Mouse (Mus musculus): ENCODE results near the gene Gm11562. TPM values are rescaled to one million over a fixed set of nuclear protein-coding genes. Genes with fewer than 3 reads are reported as not detected.
"Not testable (repeated sequence)": the region's sequence is repeated elsewhere in the genome, so short reads cannot be mapped to it uniquely, and the experiment has no call there.

The Gm11562 gene
- total RNA-seq, 1 experiment from 2014 or later, result not detected

- ATAC-seq (replicated peaks in 1 of 2; ENCODE audit: insufficient read depth in 1 of 2, low FRiP score in 2 of 2, low TSS enrichment in 1 of 2, low read depth in 1 of 2, poor library complexity in 2 of 2, severe bottlenecking in 2 of 2), result no peak
Measured at GRCm38 (mm10) chr11:99609126-99609525, 11.1 kb downstream of the Gm11562 start.

DNA sequence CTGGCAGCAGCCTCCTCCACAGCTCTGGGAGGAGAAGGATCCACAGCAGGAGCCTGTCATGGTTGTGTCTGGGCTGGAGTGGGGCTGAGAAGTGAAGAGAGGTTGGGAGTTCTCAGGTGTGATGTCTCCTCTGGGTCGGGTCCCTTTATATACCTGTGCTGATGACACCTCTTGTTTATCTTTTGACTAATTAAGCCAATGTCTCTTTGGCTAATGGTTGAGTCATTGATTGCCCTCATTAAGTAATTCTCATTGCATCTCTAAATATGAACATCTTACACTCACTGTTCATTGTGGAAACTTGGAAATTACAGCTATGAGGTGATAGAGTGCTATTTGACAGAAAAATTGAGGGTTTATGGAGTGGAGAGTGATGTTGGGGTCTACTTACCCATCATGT lies 17.0 kb downstream of the Gm11562 start, which contains the start of gene Gm11938:
TSS of gene Gm11938 (minus strand) at position 101 of the 400 bp plus-strand sequence.
- not testable (repeated sequence) for ATAC-seq (replicated peaks in 1 of 2; ENCODE audit: insufficient read depth in 1 of 2, low FRiP score in 2 of 2, low TSS enrichment in 1 of 2, low read depth in 1 of 2, poor library complexity in 2 of 2, severe bottlenecking in 2 of 2)

GRCm38 (mm10) chr11:99597742-99598141 lies 22.5 kb downstream of the Gm11562 start, which contains the start of gene Krtap9-3:
TSS of gene Krtap9-3 (minus strand) at chr11:99598105.
- not testable (repeated sequence) for ATAC-seq (replicated peaks in 1 of 2; ENCODE audit: insufficient read depth in 1 of 2, low FRiP score in 2 of 2, low TSS enrichment in 1 of 2, low read depth in 1 of 2, poor library complexity in 2 of 2, severe bottlenecking in 2 of 2)

GRCm38 (mm10) chr11:99590981-99591380 lies 29.3 kb downstream of the Gm11562 start, which contains the start of gene Krtap1-3:
TSS of gene Krtap1-3 (minus strand) at chr11:99591339.
- no peak for ATAC-seq (replicated peaks in 1 of 2; ENCODE audit: insufficient read depth in 1 of 2, low FRiP score in 2 of 2, low TSS enrichment in 1 of 2, low read depth in 1 of 2, poor library complexity in 2 of 2, severe bottlenecking in 2 of 2)

DNA sequence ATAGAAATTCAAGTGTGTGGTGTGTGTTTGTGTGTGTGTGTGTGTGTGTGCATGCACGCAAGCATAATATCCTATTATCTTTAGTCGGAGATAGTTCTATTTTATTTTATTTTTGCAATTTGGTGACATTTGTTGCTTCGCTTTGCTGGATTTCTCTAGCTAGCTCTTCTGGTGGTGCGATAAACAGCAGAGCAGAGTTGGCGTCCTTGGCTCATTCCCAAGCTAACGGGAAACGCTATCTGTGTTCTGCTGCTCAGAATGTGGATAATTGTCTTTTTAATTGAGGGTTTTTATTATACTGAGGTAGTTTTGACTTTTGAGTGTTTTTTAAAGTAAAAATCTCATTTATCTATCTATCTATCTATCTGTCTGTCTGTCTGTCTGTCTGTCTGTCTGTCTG lies 35.1 kb downstream of the Gm11562 start:
- no peak for ATAC-seq (replicated peaks in 1 of 2; ENCODE audit: insufficient read depth in 1 of 2, low FRiP score in 2 of 2, low TSS enrichment in 1 of 2, low read depth in 1 of 2, poor library complexity in 2 of 2, severe bottlenecking in 2 of 2)

- ATAC-seq (replicated peaks in 1 of 2; ENCODE audit: insufficient read depth in 1 of 2, low FRiP score in 2 of 2, low TSS enrichment in 1 of 2, low read depth in 1 of 2, poor library complexity in 2 of 2, severe bottlenecking in 2 of 2), result no peak
Measured at GRCm38 (mm10) chr11:99583245-99583704, 37.0 kb downstream of the Gm11562 start, which contains the start of gene Krtap1-4. TSS of gene Krtap1-4 (minus strand) at chr11:99583654.

DNA sequence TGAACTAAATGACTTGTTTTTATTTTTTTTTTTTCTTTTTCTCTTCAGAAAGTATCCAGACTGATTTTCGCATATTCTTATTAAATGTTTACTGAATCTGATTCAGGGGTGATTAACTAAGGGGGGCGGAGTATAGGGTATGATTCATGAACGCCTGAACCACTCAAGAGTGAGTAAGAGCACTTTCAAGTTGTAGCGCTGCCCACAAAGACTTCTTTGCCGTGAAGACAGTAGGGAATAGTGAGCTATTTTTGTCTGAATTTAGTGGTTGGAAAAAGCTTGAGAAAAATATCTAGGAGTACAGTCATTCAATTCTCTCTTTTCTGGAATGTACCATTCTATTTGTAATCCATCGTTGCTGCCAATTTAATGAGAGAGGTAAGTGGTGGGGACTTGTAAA lies 38.7 kb downstream of the Gm11562 start:
- no peak for ATAC-seq (replicated peaks in 1 of 2; ENCODE audit: insufficient read depth in 1 of 2, low FRiP score in 2 of 2, low TSS enrichment in 1 of 2, low read depth in 1 of 2, poor library complexity in 2 of 2, severe bottlenecking in 2 of 2)

- ATAC-seq (replicated peaks in 1 of 2; ENCODE audit: insufficient read depth in 1 of 2, low FRiP score in 2 of 2, low TSS enrichment in 1 of 2, low read depth in 1 of 2, poor library complexity in 2 of 2, severe bottlenecking in 2 of 2), result no peak
Measured at GRCm38 (mm10) chr11:99581051-99581450, 39.2 kb downstream of the Gm11562 start.

GRCm38 (mm10) chr11:99580636-99581035 lies 39.6 kb downstream of the Gm11562 start, which contains the start of gene Krtap1-5:
TSS of gene Krtap1-5 (minus strand) at chr11:99581016.
- no peak for ATAC-seq (replicated peaks in 1 of 2; ENCODE audit: insufficient read depth in 1 of 2, low FRiP score in 2 of 2, low TSS enrichment in 1 of 2, low read depth in 1 of 2, poor library complexity in 2 of 2, severe bottlenecking in 2 of 2)

DNA sequence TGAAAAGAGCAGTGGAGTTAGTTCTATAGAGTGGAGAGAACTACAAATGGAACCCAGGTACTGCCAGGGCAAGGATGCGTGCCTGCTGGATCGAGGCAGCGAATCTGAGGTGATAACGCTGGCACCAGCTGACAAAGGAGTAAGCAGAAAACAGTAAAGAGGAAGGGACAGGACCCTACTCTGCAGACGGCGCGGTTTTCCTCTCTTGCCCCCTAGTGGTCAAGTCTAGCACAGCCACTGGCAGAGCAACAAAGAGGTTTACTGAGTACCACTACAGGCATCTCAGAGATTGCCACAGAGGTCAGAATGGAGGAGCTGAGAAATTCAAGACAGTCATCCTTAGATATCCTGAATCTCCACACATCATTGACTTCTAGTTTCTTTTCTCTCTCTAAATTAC lies 46.1 kb downstream of the Gm11562 start:
- ATAC-seq (replicated peaks in 1 of 2; ENCODE audit: insufficient read depth in 1 of 2, low FRiP score in 2 of 2, low TSS enrichment in 1 of 2, low read depth in 1 of 2, poor library complexity in 2 of 2, severe bottlenecking in 2 of 2), result peak; percentile 83 to 88

DNA sequence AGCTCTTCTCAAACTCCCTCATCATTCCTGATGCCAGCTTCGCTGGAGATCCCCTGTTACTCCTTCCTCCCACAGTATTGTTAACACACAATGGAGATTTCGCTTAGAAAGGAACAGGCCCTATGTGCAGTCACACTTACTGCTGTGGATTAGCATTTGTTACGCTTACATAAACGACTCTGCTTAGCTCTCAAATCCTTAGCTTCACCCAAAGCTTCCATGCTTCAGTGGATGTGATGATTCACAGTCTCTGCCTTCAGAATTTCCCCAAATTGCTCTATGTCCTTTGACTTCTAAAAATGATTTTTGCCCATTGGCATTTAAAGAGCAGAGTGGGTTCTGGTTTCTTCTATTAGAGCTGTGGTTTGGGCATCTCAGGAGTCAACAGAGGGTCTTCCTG lies 47.1 kb downstream of the Gm11562 start:
- no peak for ATAC-seq (replicated peaks in 1 of 2; ENCODE audit: insufficient read depth in 1 of 2, low FRiP score in 2 of 2, low TSS enrichment in 1 of 2, low read depth in 1 of 2, poor library complexity in 2 of 2, severe bottlenecking in 2 of 2)

Other genes with a start within 250 kb of the Gm11562 start
- not detected in 2 replicates for gene Krt28, start 245.5 kb downstream of the Gm11562 start, total RNA-seq (2017)
- gene Krt10, start 231.1 kb downstream of the Gm11562 start, total RNA-seq (2017), result not detected in 2 replicates
- gene Krt12, start 198.2 kb downstream of the Gm11562 start, total RNA-seq (2017), result not detected in 2 replicates
- gene Krt20, start 182.3 kb downstream of the Gm11562 start, total RNA-seq (2017), result not detected in 2 replicates
- gene Krt23, start 127.3 kb downstream of the Gm11562 start, total RNA-seq (2017), result not detected in 2 replicates
- gene Krt39, start 99.1 kb downstream of the Gm11562 start, total RNA-seq (2017), result not detected in 2 replicates
- gene Krt40, start 77.3 kb downstream of the Gm11562 start, total RNA-seq (2017), result not detected in 2 replicates
- gene Krtap3-3, start 69.6 kb downstream of the Gm11562 start, total RNA-seq (2017), result not detected in 2 replicates
- gene Krtap3-2, start 63.6 kb downstream of the Gm11562 start, total RNA-seq (2017), result not detected in 2 replicates
- not detected in 2 replicates for gene Gm11939, start 61.0 kb downstream of the Gm11562 start, total RNA-seq (2017)
- gene Krtap3-1, start 53.8 kb downstream of the Gm11562 start, total RNA-seq (2017), result not detected in 2 replicates
- not detected in 2 replicates for gene Krtap1-5, start 39.4 kb downstream of the Gm11562 start, total RNA-seq (2017)
- gene Krtap1-4, start 36.8 kb downstream of the Gm11562 start, total RNA-seq (2017), result not detected in 2 replicates
- not detected in 2 replicates for gene Krtap1-3, start 29.1 kb downstream of the Gm11562 start, total RNA-seq (2017)
- gene Krtap9-3, start 22.3 kb downstream of the Gm11562 start, total RNA-seq (2017), result not detected in 2 replicates
- gene Gm11938, start 17.1 kb downstream of the Gm11562 start, total RNA-seq (2017), result not detected in 2 replicates
- gene Gm11937, start 10.2 kb downstream of the Gm11562 start, total RNA-seq (2017), result not detected in 2 replicates
- not detected in 2 replicates for gene Krtap2-4, start 5.6 kb downstream of the Gm11562 start, total RNA-seq (2017)
- gene Krtap4-1, start 7.8 kb upstream of the Gm11562 start, total RNA-seq (2017), result not detected in 2 replicates
- gene Krtap4-2, start 14.6 kb upstream of the Gm11562 start, total RNA-seq (2017), result not detected in 2 replicates
- not detected in 2 replicates for gene Krtap4-7, start 23.7 kb upstream of the Gm11562 start, total RNA-seq (2017)
- not detected in 2 replicates for gene Gm11555, start 29.8 kb upstream of the Gm11562 start, total RNA-seq (2017)
- gene Gm11563, start 38.5 kb upstream of the Gm11562 start, total RNA-seq (2017), result not detected in 2 replicates
- gene Krtap4-6, start 45.5 kb upstream of the Gm11562 start, total RNA-seq (2017), result not detected in 2 replicates
- gene Gm14190, start 70.3 kb upstream of the Gm11562 start, total RNA-seq (2017), result not detected in 2 replicates
- gene Gm14180, start 113.9 kb upstream of the Gm11562 start, total RNA-seq (2017), result not detected in 2 replicates
- gene Gm11595, start 152.5 kb upstream of the Gm11562 start, total RNA-seq (2017), result not detected in 2 replicates
- gene Krtap4-8, start 160.3 kb upstream of the Gm11562 start, total RNA-seq (2017), result not detected in 2 replicates
- gene Krtap4-9, start 164.8 kb upstream of the Gm11562 start, total RNA-seq (2017), result not detected in 2 replicates
- not detected in 2 replicates for gene Gm11596, start 173.0 kb upstream of the Gm11562 start, total RNA-seq (2017)
- gene Gm11569, start 178.5 kb upstream of the Gm11562 start, total RNA-seq (2017), result not detected in 2 replicates
- not detected in 2 replicates for gene Gm11554, start 184.0 kb upstream of the Gm11562 start, total RNA-seq (2017)
- gene Krtap4-13, start 189.5 kb upstream of the Gm11562 start, total RNA-seq (2017), result not detected in 2 replicates
- gene Gm11564, start 195.2 kb upstream of the Gm11562 start, total RNA-seq (2017), result not detected in 2 replicates
- gene 2300003K06Rik, start 217.6 kb upstream of the Gm11562 start, total RNA-seq (2017), result not detected in 2 replicates
- not detected in 2 replicates for gene Krtap4-16, start 231.2 kb upstream of the Gm11562 start, total RNA-seq (2017)
- gene Gm11568, start 237.5 kb upstream of the Gm11562 start, total RNA-seq (2017), result not detected in 2 replicates
- gene Gm11559, start 244.0 kb upstream of the Gm11562 start, total RNA-seq (2017), result not detected in 2 replicates